Mouse (Mus musculus) thymus, adult 2 months (tissue): Measurements from ENCODE around the gene Azi2.

Source experiments
- CTCF ChIP-seq: fragments of 200-500 bp; IDR thresholded peaks from 2 replicates; pipeline ENCODE4 v1.5.1; 2012; ENCODE audit warnings: mild to moderate bottlenecking, control low read depth, low read length, moderate library complexity, borderline replicate concordance; ENCODE audit not compliant: control insufficient read depth, poor library complexity, insufficient read depth; ENCODE audit errors: extremely low read depth
- POLR2A ChIP-seq: fragments of 200-500 bp; IDR thresholded peaks from 2 replicates; pipeline ENCODE4 v1.6.1; 2012; ENCODE audit warnings: mild to moderate bottlenecking, low read length, control low read depth, moderate library complexity; ENCODE audit not compliant: control insufficient read depth, poor library complexity, insufficient read depth; ENCODE audit errors: extremely low read depth

DNA sequence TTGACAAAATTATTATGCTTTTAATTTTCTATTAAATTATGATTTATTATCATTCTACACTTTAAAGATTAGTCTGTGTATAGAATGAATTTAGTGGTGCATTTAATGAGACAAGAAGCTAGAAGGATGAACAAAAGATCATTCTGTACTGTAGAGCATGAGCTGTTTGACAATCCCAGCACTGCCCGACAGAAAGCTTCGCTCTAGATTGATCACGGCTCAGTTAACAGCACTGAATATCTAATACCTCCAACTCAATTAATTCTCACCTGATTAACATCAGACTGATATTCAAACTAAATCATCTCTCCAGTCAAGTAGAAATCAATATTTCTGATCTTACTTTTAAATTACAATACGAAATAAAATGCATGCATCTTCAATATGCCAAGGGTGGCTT, 43.5 kb downstream of the Azi2 start:
- no peak for TF ChIP-seq CTCF
- TF ChIP-seq POLR2A: no peak
